Mouse (Mus musculus) intestine, postnatal 0 days (tissue): ENCODE data around the gene Mecom. TPM values are rescaled to one million over a fixed set of nuclear protein-coding genes. Genes with fewer than 3 reads are reported as not detected.

ENCODE experiments used
- ATAC-seq: fragments of 200-750 bp; cut with Nextera tagmentation; 2 replicates; pipeline ENCODE4 v1.8.0; 2017; ENCODE audit warnings: mild to moderate bottlenecking, moderate TSS enrichment, moderate library complexity
- H3K27ac ChIP-seq: fragments of 300-500 bp; sonication (generic); 2 replicates; pipeline ENCODE4 v1.5.1; 2014; ENCODE audit warnings: mild to moderate bottlenecking, low read depth, low read length, moderate library complexity
- H3K27me3 ChIP-seq: fragments of 300-500 bp; sonication (generic); replicated peaks from 2 replicates; pipeline ENCODE4 v1.6.1; 2014; ENCODE audit warnings: low read length, mixed read lengths; ENCODE audit not compliant: control insufficient read depth, insufficient read depth
- H3K36me3 ChIP-seq: fragments of 300-500 bp; sonication (generic); 2 replicates; pipeline ENCODE4 v1.6.1; 2014; ENCODE audit warnings: mild to moderate bottlenecking, moderate library complexity; ENCODE audit not compliant: control insufficient read depth, insufficient read depth
- H3K4me1 ChIP-seq: fragments of 300-500 bp; sonication (generic); replicated peaks from 2 replicates; pipeline ENCODE4 v1.6.1; 2014; ENCODE audit warnings: antibody characterized with exemption, low read length, mixed read lengths; ENCODE audit not compliant: control insufficient read depth, insufficient read depth
- H3K4me2 ChIP-seq: fragments of 300-500 bp; sonication (generic); replicated peaks from 2 replicates; pipeline ENCODE4 v1.6.1; 2014; ENCODE audit warnings: low read depth, mild to moderate bottlenecking, moderate library complexity
- H3K4me3 ChIP-seq: fragments of 300-500 bp; sonication (generic); 2 replicates; pipeline ENCODE4 v1.5.1; 2014; ENCODE audit warnings: low read depth, low read length
- H3K9ac ChIP-seq: fragments of 300-500 bp; sonication (generic); 2 replicates; pipeline ENCODE4 v1.6.1; 2014; ENCODE audit warnings: mild to moderate bottlenecking, low read depth, low read length
- H3K9me3 ChIP-seq: fragments of 300-500 bp; sonication (generic); 2 replicates; pipeline ENCODE4 v1.6.1; 2016; ENCODE audit warnings: mixed run types; ENCODE audit not compliant: control insufficient read depth
- CTCF ChIP-seq: sonication (generic); IDR thresholded peaks from 2 replicates; pipeline ENCODE4 v1.5.1; 2016; ENCODE audit warnings: low read depth, mild to moderate bottlenecking, control low read depth, antibody characterized with exemption, moderate library complexity
- WGBS: fragments of 180-500 bp; shearing (Covaris S2); extraction: QIAGEN DNeasy Blood & Tissue Kit; methylation state at CpG from one replicate; pipeline ENCODE4 v1.1.7; 2014; 5-methylcytosine and 5-hydroxymethylcytosine counted together
- polyA plus RNA-seq: library from polyadenylated mRNA; unstranded; fragments of >200 nt; fragmentation: Nextera tagmentation; extraction: Ambion mirVana; gene quantifications from 2 replicates; pipeline ENCODE4 v1.2.1, GENCODE M21; 2015

The Mecom gene
- polyA plus RNA-seq, 1 experiment from 2014 or later = 7.7 TPM

DNA sequence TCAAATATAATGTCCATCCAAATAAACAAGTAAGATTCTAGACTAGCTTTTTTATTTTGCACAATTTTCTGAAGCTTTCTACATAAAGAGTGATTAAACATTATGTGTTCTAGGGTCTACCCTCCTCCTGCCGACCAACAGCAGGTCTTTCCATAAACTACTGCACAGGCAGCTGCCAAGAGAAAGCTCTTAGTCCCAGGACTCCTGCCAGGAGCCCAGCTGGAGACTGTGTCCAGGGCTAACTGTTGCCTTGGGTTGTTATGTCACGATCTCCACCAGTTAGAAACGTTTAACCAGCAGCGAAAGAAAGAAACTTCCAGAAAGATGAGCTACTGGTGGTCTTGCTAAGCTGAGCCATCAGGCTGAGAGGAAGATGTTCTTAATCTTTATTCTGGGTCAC lies 417.3 kb downstream of the Mecom start:
- Histone ChIP-seq H3K36me3 (no peaks in the 10 kb centered on the region), H3K4me2 (no peak overlapping the region), H3K4me1 (peaks cover 5% of the 10 kb centered on the region; the same call in 1 of the 2 replicates), H3K4me3 (no peak overlapping the region), H3K27ac (no peak overlapping the region), H3K27me3 (no peaks in the 10 kb centered on the region), H3K9ac (no peak overlapping the region), H3K9me3 (no peaks in the 10 kb centered on the region)
- no peak for TF ChIP-seq CTCF
- no peak for ATAC-seq
- 62% methylated on average over 4 of the region's 4 CpGs for WGBS

DNA sequence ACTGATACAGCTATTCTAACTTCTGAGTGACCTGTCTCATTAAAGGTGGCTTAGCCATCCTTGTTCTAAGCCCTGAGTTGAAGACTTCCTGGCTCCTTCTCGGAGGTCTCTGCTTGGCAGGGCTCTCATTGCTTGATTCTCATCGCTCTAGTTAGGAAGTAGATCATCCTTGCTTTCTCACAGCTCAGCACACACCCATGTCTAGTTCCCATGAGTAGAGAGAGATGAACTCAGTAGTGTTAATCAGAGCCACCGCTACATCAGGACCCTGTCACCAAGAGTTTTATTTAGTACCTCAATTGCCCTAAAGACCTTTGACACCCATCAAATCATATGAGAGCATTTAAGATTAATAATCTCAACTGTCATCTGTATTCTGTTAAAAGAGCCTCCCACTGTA lies 425.2 kb downstream of the Mecom start:
- H3K9ac ChIP-seq = no peak overlapping the region
- no peaks in the 10 kb centered on the region for H3K9me3 ChIP-seq
- WGBS = 62% methylated on average over 3 of the region's 3 CpGs
- no peak for TF ChIP-seq CTCF
- H3K27me3 ChIP-seq = no peaks in the 10 kb centered on the region
- no peak for ATAC-seq
- no peak overlapping the region for H3K4me2 ChIP-seq
- H3K27ac ChIP-seq = no peak overlapping the region
- H3K4me3 ChIP-seq = no peak overlapping the region
- H3K4me1 ChIP-seq = no peaks in the 10 kb centered on the region
- no peaks in the 10 kb centered on the region for H3K36me3 ChIP-seq

DNA sequence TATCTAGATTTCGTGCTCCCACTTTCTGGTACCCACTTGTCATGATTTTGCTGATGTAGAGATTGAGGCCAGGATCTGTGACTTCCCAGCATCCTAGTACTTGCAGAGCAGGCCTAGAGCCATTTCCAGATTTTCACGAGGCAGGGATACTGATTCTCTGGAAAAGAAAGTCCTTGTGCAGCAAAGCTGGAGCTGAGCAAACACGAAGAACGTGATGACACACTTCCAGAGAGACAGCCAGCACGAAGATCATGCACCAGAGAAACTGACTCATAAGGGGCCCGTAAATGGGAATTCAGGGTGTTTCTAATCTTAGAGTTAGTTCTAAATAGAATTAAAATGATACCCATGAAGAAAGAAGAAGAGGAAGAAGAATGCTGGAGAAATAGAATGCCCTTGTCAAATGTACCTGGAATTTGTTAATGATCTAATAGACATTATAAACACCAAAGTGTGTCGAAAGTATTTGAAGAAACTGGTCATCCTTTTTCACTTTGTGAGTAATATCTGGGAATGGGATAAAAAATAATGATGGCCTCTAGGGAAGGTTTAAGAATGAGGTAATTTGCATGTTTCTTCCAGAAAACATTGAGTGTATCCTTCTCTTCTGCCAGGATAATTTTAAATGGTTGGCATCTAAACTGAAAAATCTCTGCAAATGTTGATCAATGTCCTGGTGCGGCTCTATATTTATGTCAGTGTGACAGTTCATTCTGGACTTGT lies 426.9 kb downstream of the Mecom start:
- Histone ChIP-seq H3K4me1 (no peaks in the 10 kb centered on the region), H3K27ac (no peak overlapping the region), H3K4me2 (no peak overlapping the region), H3K4me3 (no peak overlapping the region), H3K27me3 (no peaks in the 10 kb centered on the region), H3K9me3 (no peaks in the 10 kb centered on the region), H3K9ac (no peak overlapping the region), H3K36me3 (no peaks in the 10 kb centered on the region)
- ATAC-seq = no peak
- WGBS = 72% methylated on average over 8 of the region's 8 CpGs
- no peak for TF ChIP-seq CTCF

DNA sequence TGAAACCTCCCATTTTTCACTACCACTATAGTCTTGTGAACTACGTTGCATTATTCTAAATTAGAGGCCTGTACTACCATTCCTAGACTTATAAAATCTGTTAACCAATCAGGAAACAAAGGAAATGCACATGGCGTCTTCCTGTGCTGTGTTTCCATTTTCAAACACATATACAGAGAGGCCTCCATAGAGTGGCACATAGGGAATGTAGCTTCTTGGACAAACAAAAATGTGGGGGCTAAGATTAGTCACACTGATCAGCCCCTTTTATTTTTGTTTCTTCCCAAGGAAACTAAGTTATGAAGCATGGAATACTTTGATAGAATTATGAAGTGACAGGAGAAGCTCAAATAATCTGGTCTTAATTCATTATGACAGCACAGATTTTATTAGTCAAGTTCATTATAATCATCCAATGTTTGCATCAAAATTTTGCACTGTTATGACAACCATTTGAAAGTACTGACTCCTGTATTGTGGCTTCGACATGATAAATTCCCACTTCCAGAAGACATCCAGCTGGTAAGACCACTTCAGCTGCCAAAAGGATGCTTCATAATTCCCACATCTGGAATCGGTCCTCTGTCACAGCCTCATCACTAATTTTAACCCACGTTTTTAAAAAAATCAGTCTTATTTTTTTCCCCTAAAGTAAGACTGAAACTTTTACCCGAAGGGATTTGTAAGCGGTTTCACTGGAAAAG lies 429.1 kb downstream of the Mecom start:
- Histone ChIP-seq H3K4me3 (no peak overlapping the region), H3K36me3 (no peaks in the 10 kb centered on the region), H3K4me1 (no peaks in the 10 kb centered on the region), H3K27me3 (no peaks in the 10 kb centered on the region), H3K9ac (no peak overlapping the region), H3K27ac (no peak overlapping the region), H3K4me2 (no peak overlapping the region), H3K9me3 (no peaks in the 10 kb centered on the region)
- WGBS = 81% methylated on average over 7 of the region's 7 CpGs
- no peak for ATAC-seq
- TF ChIP-seq CTCF = no peak

DNA sequence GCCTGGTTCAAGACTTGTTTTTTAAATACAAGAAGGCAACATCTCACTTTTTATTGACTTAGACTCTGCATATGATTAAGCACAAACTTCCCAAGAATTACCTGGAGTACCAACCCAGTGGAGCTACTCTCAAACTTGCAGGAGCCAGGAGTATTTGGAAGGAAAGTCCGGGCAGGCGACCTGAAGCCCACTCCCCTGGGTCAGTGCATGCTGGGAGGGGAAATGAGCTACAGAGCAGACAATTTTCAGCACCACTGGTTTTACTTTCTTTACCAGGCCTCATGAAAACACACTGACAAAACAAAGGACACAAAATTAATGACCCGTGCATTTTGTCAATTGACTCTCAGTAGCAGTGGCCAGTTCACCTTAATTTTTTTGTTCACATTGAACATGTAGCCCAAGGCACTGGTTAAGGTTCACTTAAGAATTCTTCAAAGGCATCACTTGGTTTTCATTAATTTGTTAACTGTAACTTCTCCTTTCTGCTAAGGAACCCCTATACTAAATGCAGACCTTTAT lies 434.5 kb downstream of the Mecom start:
- Histone ChIP-seq H3K4me2 (no peak overlapping the region), H3K36me3 (no peaks in the 10 kb centered on the region), H3K27me3 (no peaks in the 10 kb centered on the region), H3K4me3 (no peak overlapping the region), H3K9me3 (no peaks in the 10 kb centered on the region), H3K4me1 (no peaks in the 10 kb centered on the region), H3K27ac (no peak overlapping the region), H3K9ac (no peak overlapping the region)
- TF ChIP-seq CTCF = no peak
- ATAC-seq = no peak
- WGBS = 81% methylated on average over 3 of the region's 3 CpGs

DNA sequence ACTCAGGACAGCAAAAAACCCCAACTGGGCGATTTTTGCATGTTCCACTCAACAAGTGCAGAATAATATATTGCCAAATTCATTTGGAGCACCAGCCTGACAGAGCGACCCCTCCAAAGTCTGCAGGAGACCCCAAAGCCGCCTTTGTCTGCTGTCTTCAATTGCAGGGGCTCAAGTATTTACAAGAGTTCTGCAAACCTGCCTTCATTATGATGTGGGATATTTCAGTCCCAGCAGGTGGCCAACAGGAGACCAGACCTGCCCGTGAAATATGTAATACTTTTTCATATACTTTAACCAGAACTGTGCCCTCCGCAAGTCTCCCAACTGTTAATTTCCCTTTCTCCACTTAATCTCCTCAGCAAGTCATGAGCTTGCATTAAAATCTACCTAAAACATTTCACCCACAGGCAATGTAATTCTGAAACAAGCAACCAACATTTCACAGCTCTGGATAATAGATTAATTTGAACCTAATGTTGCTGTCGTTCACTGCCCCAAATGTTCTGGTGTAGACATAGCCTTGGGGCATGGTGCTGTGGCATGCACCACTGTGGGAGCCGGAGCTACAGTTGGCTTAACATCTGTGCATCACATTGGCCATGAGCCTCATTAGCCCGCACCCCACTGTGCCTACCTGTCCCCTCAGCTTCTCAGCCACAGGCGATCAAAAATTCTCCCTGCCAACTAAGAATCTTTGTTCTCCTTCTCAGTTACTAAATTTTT lies 439.7 kb downstream of the Mecom start:
- H3K9ac ChIP-seq = no peak overlapping the region
- 90% methylated on average over 9 of the region's 9 CpGs for WGBS
- no peak for ATAC-seq
- TF ChIP-seq CTCF = no peak
- H3K4me3 ChIP-seq = no peak overlapping the region
- no peak overlapping the region for H3K4me2 ChIP-seq
- H3K36me3 ChIP-seq = no peaks in the 10 kb centered on the region
- H3K9me3 ChIP-seq = no peaks in the 10 kb centered on the region
- no peaks in the 10 kb centered on the region for H3K27me3 ChIP-seq
- H3K4me1 ChIP-seq = no peaks in the 10 kb centered on the region; the same call in 1 of the 2 replicates
- H3K27ac ChIP-seq = no peak overlapping the region
